Mouse (Mus musculus) brain, embryonic 14.5 days (tissue): ENCODE measurements at regions not wholly inside any gene's neighbourhood (a gene's known extent, or its start where the extent isn't known, plus 50 kb on each side); places are given as distances from the start of the nearest gene placed in this dataset.

Experiments
- CTCF ChIP-seq: fragments of 200-500 bp; IDR thresholded peaks from 2 replicates; pipeline ENCODE4 v1.5.1; 2012; ENCODE audit warnings: inconsistent platforms, mild to moderate bottlenecking, moderate library complexity, borderline replicate concordance; ENCODE audit not compliant: insufficient read depth, insufficient read length; ENCODE audit errors: extremely low read depth
- POLR2A ChIP-seq: fragments of 200-500 bp; IDR thresholded peaks from 2 replicates; pipeline ENCODE4 v1.6.1; 2012; ENCODE audit warnings: mild to moderate bottlenecking, inconsistent platforms, borderline replicate concordance; ENCODE audit not compliant: poor library complexity, insufficient read depth, insufficient read length, severe bottlenecking; ENCODE audit errors: extremely low read depth

- TF ChIP-seq POLR2A (no peak), CTCF (no peak)
Measured at GRCm38 (mm10) chr12:26542451-26542850, 73.4 kb downstream of the Cmpk2 start.
